Mouse (Mus musculus) lung, postnatal 0 days (tissue): ENCODE data around the gene Pi4ka.
A peak's percentile ranks its signal among the peaks of the same experiment; 100 is the strongest.

Experiments
- CTCF ChIP-seq: IDR thresholded peaks from 2 replicates; pipeline ENCODE4 v1.5.1; 2016; ENCODE audit warnings: antibody characterized with exemption, mild to moderate bottlenecking
- EP300 ChIP-seq: IDR thresholded peaks from 2 replicates; pipeline ENCODE4 v1.6.1; 2016; ENCODE audit warnings: antibody characterized with exemption, mild to moderate bottlenecking, control low read depth

GRCm38 (mm10) chr16:17432576-17432975, 26.5 kb upstream of the Pi4ka start:
- TF ChIP-seq CTCF: peak; percentile 64
- no peak for TF ChIP-seq EP300
